In genomic region chr3:51603705-51604291, GRCm38 (mm10) we compare ENCODE assay signal across 9 mouse cellular contexts. TPM values are rescaled to one million over a fixed set of nuclear protein-coding genes. Genes with fewer than 3 reads are reported as not detected.
A peak's percentile ranks its signal among the peaks of the same experiment; 100 is the strongest.
DNase-seq lines count a peak whose midpoint lies in the region; ATAC-seq lines count a peak whose summit lies in the region.
"Had no signal": no experiment of that assay in that cellular context is flagged by ENCODE, and none has a peak within 500 bp of the region (broad histone marks: within the 10 kb centered on the region; RNA-seq: fewer than 3 reads in every experiment).

No protein-coding gene starts in this region.

- WGBS in embryonic facial prominence, embryonic 14.5 days = 69% methylated on average over 15 of the region's 15 CpGs
- 95% methylated on average over 15 of the region's 15 CpGs for WGBS in embryonic facial prominence, embryonic 10.5 days
- WGBS in midbrain, embryonic 15.5 days = 62% methylated on average over 15 of the region's 15 CpGs
- 94% methylated on average over 15 of the region's 15 CpGs for WGBS in limb, embryonic 10.5 days

- no peak for ATAC-seq in embryonic facial prominence, embryonic 14.5 days (ENCODE audit: low read depth)
- ATAC-seq in midbrain, embryonic 15.5 days (replicated peaks) = peak; percentile 62; the same call in 1 of the 2 replicates

- no peaks in the 10 kb centered on the region for H3K9me3 ChIP-seq in embryonic facial prominence, embryonic 14.5 days (ENCODE audit: control insufficient read depth, low read length)
- H3K9me3 ChIP-seq in embryonic facial prominence, embryonic 10.5 days = no peaks in the 10 kb centered on the region
- no peaks in the 10 kb centered on the region for H3K9me3 ChIP-seq in midbrain, embryonic 15.5 days
- H3K9me3 ChIP-seq in limb, embryonic 10.5 days (replicated peaks) = no peaks in the 10 kb centered on the region

- no peak overlapping the region for H3K9ac ChIP-seq in embryonic facial prominence, embryonic 14.5 days (ENCODE audit: low read depth, low read length)
- H3K9ac ChIP-seq in midbrain, embryonic 15.5 days = no peak overlapping the region

- H3K4me2 ChIP-seq in embryonic facial prominence, embryonic 14.5 days (ENCODE audit: low read depth, low read length) = no peak overlapping the region
- H3K4me2 ChIP-seq in midbrain, embryonic 15.5 days = no peak overlapping the region

- DNase-seq in embryonic facial prominence, embryonic 14.5 days (ENCODE audit: low spot score) = peak; percentile 71
- DNase-seq in embryonic facial prominence, embryonic 10.5 days (ENCODE audit: low spot score) = no peak
- DNase-seq in 3T3-L1 (ENCODE audit: low read depth, low spot score) = peak; percentile 42
- DNase-seq in cerebellum, adult 18-20 months = peak; percentile 58 to 72
- peak; percentile 77 for DNase-seq in layer of hippocampus, adult 11-12 months (ENCODE audit: low spot score)
- DNase-seq in limb, embryonic 10.5 days (ENCODE audit: low spot score) = no peak
- DNase-seq in gastrocnemius, adult 18-20 months (ENCODE audit: low spot score) = no peak

- no peaks in the 10 kb centered on the region for H3K27me3 ChIP-seq in embryonic facial prominence, embryonic 14.5 days (replicated peaks; ENCODE audit: control insufficient read depth, insufficient read depth, low read length)
- no peaks in the 10 kb centered on the region for H3K27me3 ChIP-seq in embryonic facial prominence, embryonic 10.5 days (replicated peaks; ENCODE audit: low read depth, poor library complexity, severe bottlenecking)
- no peaks in the 10 kb centered on the region for H3K27me3 ChIP-seq in midbrain, embryonic 15.5 days (replicated peaks)
- no peaks in the 10 kb centered on the region for H3K27me3 ChIP-seq in limb, embryonic 10.5 days (ENCODE audit: low read depth, poor library complexity, severe bottlenecking)

- H3K27ac ChIP-seq in embryonic facial prominence, embryonic 14.5 days (replicated peaks; ENCODE audit: low read depth, low read length) = no peak overlapping the region
- H3K27ac ChIP-seq in embryonic facial prominence, embryonic 10.5 days (replicated peaks) = no peak overlapping the region
- peak overlapping the region; percentile 23; the same call in 1 of the 2 replicates for H3K27ac ChIP-seq in midbrain, embryonic 15.5 days
- no peak overlapping the region for H3K27ac ChIP-seq in limb, embryonic 10.5 days
- H3K27ac ChIP-seq: macrophage had no signal

- H3K4me3 ChIP-seq in embryonic facial prominence, embryonic 14.5 days (ENCODE audit: low read depth, low read length) = no peak overlapping the region
- H3K4me3 ChIP-seq in embryonic facial prominence, embryonic 10.5 days = no peak overlapping the region
- no peak overlapping the region for H3K4me3 ChIP-seq in midbrain, embryonic 15.5 days
- H3K4me3 ChIP-seq in limb, embryonic 10.5 days = no peak overlapping the region

- H3K36me3 ChIP-seq in embryonic facial prominence, embryonic 14.5 days (ENCODE audit: control insufficient read depth, insufficient read depth, low read length) = no peaks in the 10 kb centered on the region
- no peaks in the 10 kb centered on the region for H3K36me3 ChIP-seq in embryonic facial prominence, embryonic 10.5 days (replicated peaks)
- H3K36me3 ChIP-seq in midbrain, embryonic 15.5 days (replicated peaks) = no peaks in the 10 kb centered on the region
- no peaks in the 10 kb centered on the region for H3K36me3 ChIP-seq in limb, embryonic 10.5 days

- H3K4me1 ChIP-seq in embryonic facial prominence, embryonic 14.5 days (ENCODE audit: control insufficient read depth, insufficient read depth, low read length) = no peaks in the 10 kb centered on the region
- H3K4me1 ChIP-seq in embryonic facial prominence, embryonic 10.5 days = peaks cover 4% of the 10 kb centered on the region; the same call in 1 of the 2 replicates
- no peaks in the 10 kb centered on the region for H3K4me1 ChIP-seq in midbrain, embryonic 15.5 days
- H3K4me1 ChIP-seq in limb, embryonic 10.5 days = no peaks in the 10 kb centered on the region

RNA-seq across cellular contexts. Expression of gene Setd7, which starts 43.1 kb away (rescaled TPM):
- 6.2 and 7.3 TPM in 2 replicates for polyA plus RNA-seq in embryonic facial prominence, embryonic 14.5 days (2014; fragmentation: Nextera tagmentation; extraction: Ambion mirVana)
- polyA plus RNA-seq in embryonic facial prominence, embryonic 10.5 days (2016; fragmentation: Nextera tagmentation; extraction: Ambion mirVana) = 4.2 and 5.1 TPM in 2 replicates
- 3.4 and 3.7 TPM in 2 replicates for polyA plus RNA-seq in midbrain, embryonic 15.5 days (2015; fragmentation: Nextera tagmentation; extraction: Ambion mirVana)
- 2.7 and 4.8 TPM in 2 replicates for polyA plus RNA-seq in limb, embryonic 10.5 days (2016; fragmentation: Nextera tagmentation; extraction: Ambion mirVana)
- total RNA-seq in gastrocnemius, adult 18-20 months (2021) = 100 to 1,000 TPM; 151 to 156 TPM

RNA-seq across cellular contexts. Expression of gene Mgst2, which starts 56.4 kb away (rescaled TPM):
- 4.1 and 6.6 TPM in 2 replicates for polyA plus RNA-seq in embryonic facial prominence, embryonic 14.5 days (2014; fragmentation: Nextera tagmentation; extraction: Ambion mirVana)
- polyA plus RNA-seq in embryonic facial prominence, embryonic 10.5 days (2016; fragmentation: Nextera tagmentation; extraction: Ambion mirVana) = 0.61 and 0.74 TPM in 2 replicates
- 0.48 and 0.57 TPM in 2 replicates for polyA plus RNA-seq in midbrain, embryonic 15.5 days (2015; fragmentation: Nextera tagmentation; extraction: Ambion mirVana)
- 0.35 and 0.43 TPM in 2 replicates for polyA plus RNA-seq in limb, embryonic 10.5 days (2016; fragmentation: Nextera tagmentation; extraction: Ambion mirVana)
- total RNA-seq in gastrocnemius, adult 18-20 months (2021) = under 1 TPM in 1 of 2 experiments, not detected in 1; 0.37 TPM

Comparison
In these comparisons a context has a peak if more than half of its experiments do, and no peak if none do; other contexts are left out.
1. DNase-seq: peak in embryonic facial prominence, embryonic 14.5 days (single experiment), 3T3-L1 (single experiment), cerebellum, adult 18-20 months (2 of 2) and layer of hippocampus, adult 11-12 months (single experiment); none in embryonic facial prominence, embryonic 10.5 days (single experiment), limb, embryonic 10.5 days (single experiment) and gastrocnemius, adult 18-20 months (single experiment).